Mouse (Mus musculus): ENCODE results near the gene Casc1. TPM values are rescaled to one million over a fixed set of nuclear protein-coding genes. Genes with fewer than 3 reads are reported as not detected.
A peak's percentile ranks its signal among the peaks of the same experiment; 100 is the strongest.

The Casc1 gene
- polyA plus RNA-seq, 1 experiment: 1.5 TPM

GRCm38 (mm10) chr6:145131991-145132390 is 78.8 kb downstream of the Casc1 start:
- no peak for TF ChIP-seq CTCF (IDR thresholded peaks at IDR 0.05; ENCODE audit: borderline replicate concordance, extremely low read depth, insufficient read depth, insufficient read length)
- no peak for TF ChIP-seq POLR2A (IDR thresholded peaks at IDR 0.05; ENCODE audit: borderline replicate concordance, extremely low read depth, insufficient read depth, insufficient read length, poor library complexity, severe bottlenecking)
- DNase-seq (ENCODE audit: low read depth): no peak

- no peak for TF ChIP-seq CTCF (IDR thresholded peaks at IDR 0.05; ENCODE audit: borderline replicate concordance, extremely low read depth, insufficient read depth, insufficient read length)
- TF ChIP-seq POLR2A (IDR thresholded peaks at IDR 0.05; ENCODE audit: borderline replicate concordance, extremely low read depth, insufficient read depth, insufficient read length, poor library complexity, severe bottlenecking): no peak
- DNase-seq (ENCODE audit: low read depth): no peak
Observed at GRCm38 (mm10) chr6:145129563-145129962, 81.2 kb downstream of the Casc1 start.

DNA sequence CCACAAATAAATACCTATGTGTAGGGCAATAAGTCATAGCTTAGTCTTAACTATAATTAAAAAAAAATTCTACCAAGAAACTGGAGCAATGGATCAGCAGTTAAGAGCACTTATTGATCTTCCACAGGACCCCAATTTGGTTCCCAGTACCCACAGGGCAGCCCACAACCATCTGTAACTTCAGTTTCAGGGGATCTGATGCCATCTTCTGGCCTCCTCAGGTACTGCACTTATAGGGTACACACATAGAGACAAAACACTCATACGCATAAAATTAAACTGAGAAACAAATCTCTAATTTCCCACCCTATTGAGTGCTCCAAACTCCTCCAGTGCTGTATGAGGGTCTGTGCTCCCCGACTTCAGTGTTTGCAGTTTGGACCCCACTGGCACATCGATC is 83.2 kb downstream of the Casc1 start:
- no peak for DNase-seq (ENCODE audit: low read depth)
- TF ChIP-seq CTCF (IDR thresholded peaks at IDR 0.05; ENCODE audit: borderline replicate concordance, extremely low read depth, insufficient read depth, insufficient read length) (0 out of 2 replicates have a peak, but pooled peaks have one; percentile 3), POLR2A (IDR thresholded peaks at IDR 0.05; ENCODE audit: borderline replicate concordance, extremely low read depth, insufficient read depth, insufficient read length, poor library complexity, severe bottlenecking) (no peak)

- no peak for TF ChIP-seq POLR2A (IDR thresholded peaks at IDR 0.05; ENCODE audit: borderline replicate concordance, extremely low read depth, insufficient read depth, insufficient read length, poor library complexity, severe bottlenecking)
- no peak for TF ChIP-seq CTCF (IDR thresholded peaks at IDR 0.05; ENCODE audit: borderline replicate concordance, extremely low read depth, insufficient read depth, insufficient read length)
- peak; percentile 31 for DNase-seq (ENCODE audit: low read depth)
Observed at GRCm38 (mm10) chr6:145125591-145126113, 85.2 kb downstream of the Casc1 start.

Other genes starting within 250 kb of the Casc1 start
- 14.2 and 34.6 TPM in 2 replicates for gene Bcat1, start 134.8 kb downstream of the Casc1 start, polyA plus RNA-seq (2012; rRNA removed)
- 1.0 and 1.2 TPM in 2 replicates for gene Lrmp, start 95.4 kb downstream of the Casc1 start, polyA plus RNA-seq (2012; rRNA removed)
- gene Etfrf1, start 129 bp upstream of the Casc1 start, polyA plus RNA-seq (2012; rRNA removed): 15.4 and 16.0 TPM in 2 replicates
- 54.3 and 57.5 TPM in 2 replicates for gene Kras, start 39.2 kb upstream of the Casc1 start, polyA plus RNA-seq (2012; rRNA removed)

All from brain, embryonic 14.5 days (tissue).